Mouse (Mus musculus): Measurements from ENCODE around the gene Defb25. TPM values are rescaled to one million over a fixed set of nuclear protein-coding genes. Genes with fewer than 3 reads are reported as not detected.
"Not testable (repeated sequence)": the region's sequence is repeated elsewhere in the genome, so short reads cannot be mapped to it uniquely, and the experiment has no call there.

The Defb25 gene
- not detected in 2 replicates for polyA plus RNA-seq (2015; fragmentation: Nextera tagmentation; extraction: Ambion mirVana)

DNA sequence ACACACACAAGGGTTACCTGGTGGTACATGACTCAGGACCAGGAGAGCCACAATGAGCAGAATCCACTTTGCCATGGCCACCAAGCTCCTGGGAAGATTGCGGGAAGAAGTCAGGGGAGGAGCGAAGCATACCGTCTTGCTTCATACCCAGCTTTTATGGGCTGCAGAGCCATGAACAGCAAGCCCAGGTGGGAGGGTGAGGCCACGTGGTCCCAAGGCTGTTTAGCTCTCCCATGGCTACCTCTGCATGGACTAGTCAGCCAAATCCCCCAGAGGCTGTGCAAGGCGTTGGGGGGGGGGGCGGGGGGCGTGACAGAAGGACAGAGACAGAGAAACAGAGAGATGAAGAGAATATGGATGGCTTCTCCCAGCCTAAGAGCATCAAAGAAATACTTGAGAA lies at the start of gene Defb25:
Gene Defb25, minus strand, starts transcription at position 101 of the 400 bp plus-strand sequence.
- ATAC-seq (ENCODE audit: low read depth) = no peak
- Histone ChIP-seq H3K36me3 (ENCODE audit: control insufficient read depth, insufficient read depth) (no peaks in the 10 kb centered on the region), H3K4me2 (ENCODE audit: low read depth, low read length) (no peak within 1 kb of the TSS), H3K9me3 (replicated peaks; ENCODE audit: control insufficient read depth, low read length) (no peaks in the 10 kb centered on the region), H3K27ac (ENCODE audit: low read length) (no peak within 1 kb of the TSS), H3K27me3 (ENCODE audit: control insufficient read depth, insufficient read depth, low read depth, low read length) (peaks cover 23% of the 10 kb centered on the region), H3K9ac (ENCODE audit: low read depth, low read length) (no peak within 1 kb of the TSS), H3K4me3 (ENCODE audit: low read depth, low read length) (no peak within 1 kb of the TSS), H3K4me1 (ENCODE audit: control insufficient read depth, low read depth, low read length) (peaks cover 3% of the 10 kb centered on the region)
- WGBS (ENCODE audit: insufficient replicate concordance) = 61% methylated on average over 7 of the region's 7 CpGs

DNA sequence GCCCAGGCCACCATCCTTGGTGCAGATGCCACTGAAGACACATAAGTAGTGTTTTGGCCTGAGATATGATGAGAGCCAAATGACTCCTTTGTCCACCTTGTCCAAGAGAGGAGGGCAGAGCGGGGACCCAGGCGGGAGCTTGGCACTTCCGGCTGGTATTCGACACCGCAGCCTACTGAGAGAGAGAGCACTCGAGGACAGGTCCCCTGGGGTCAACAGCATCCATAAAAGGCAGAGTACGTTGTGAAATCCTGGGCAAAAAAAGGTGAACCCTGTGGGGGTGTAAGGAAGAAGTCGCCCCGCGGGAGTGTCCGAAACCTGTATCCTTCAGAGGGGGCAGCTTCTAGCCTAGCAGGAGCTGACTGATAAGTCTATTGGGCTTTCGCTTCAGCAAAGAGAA lies 49.3 kb upstream of the Defb25 start:
- H3K27me3 ChIP-seq (ENCODE audit: control insufficient read depth, insufficient read depth, low read depth, low read length) = no peaks in the 10 kb centered on the region
- 68% methylated on average over 12 of the region's 12 CpGs for WGBS (ENCODE audit: insufficient replicate concordance)
- H3K4me3 ChIP-seq (ENCODE audit: low read depth, low read length) = 0 out of 2 replicates have a peak overlapping the region, but pooled peaks have one; percentile 2
- peak overlapping the region; percentile 59; the same call in 1 of the 2 replicates for H3K27ac ChIP-seq (ENCODE audit: low read length)
- H3K36me3 ChIP-seq (ENCODE audit: control insufficient read depth, insufficient read depth) = peaks cover 10% of the 10 kb centered on the region
- no peak for ATAC-seq (ENCODE audit: low read depth)
- H3K9ac ChIP-seq (ENCODE audit: low read depth, low read length) = no peak overlapping the region
- H3K9me3 ChIP-seq (replicated peaks; ENCODE audit: control insufficient read depth, low read length) = no peaks in the 10 kb centered on the region
- peaks cover 33% of the 10 kb centered on the region for H3K4me1 ChIP-seq (ENCODE audit: control insufficient read depth, low read depth, low read length)
- peak overlapping the region; percentile 77 for H3K4me2 ChIP-seq (ENCODE audit: low read depth, low read length)

DNA sequence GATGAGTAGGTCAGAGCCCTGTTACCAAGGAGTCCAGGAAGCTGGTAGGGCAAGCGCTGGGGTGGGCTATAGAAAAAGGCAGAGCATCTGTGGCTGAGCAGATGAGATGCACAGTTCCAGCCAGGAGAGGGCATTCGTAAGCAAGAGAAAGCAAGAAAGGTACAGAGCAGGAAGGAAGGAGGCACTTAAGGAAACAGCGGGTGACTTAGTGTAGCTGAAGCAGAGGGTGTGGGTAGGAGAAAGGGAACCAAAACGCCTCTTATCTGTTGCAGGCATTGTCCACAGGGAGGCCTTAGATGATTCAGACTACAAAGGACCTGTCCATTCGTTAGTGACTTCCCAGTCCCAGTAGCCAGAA lies 48.8 kb upstream of the Defb25 start:
- Histone ChIP-seq H3K4me3 (ENCODE audit: low read depth, low read length) (peak overlapping the region; percentile 82), H3K4me1 (ENCODE audit: control insufficient read depth, low read depth, low read length) (peaks cover 33% of the 10 kb centered on the region), H3K9ac (ENCODE audit: low read depth, low read length) (peak overlapping the region; percentile 24; the same call in 1 of the 2 replicates), H3K27me3 (ENCODE audit: control insufficient read depth, insufficient read depth, low read depth, low read length) (no peaks in the 10 kb centered on the region), H3K9me3 (replicated peaks; ENCODE audit: control insufficient read depth, low read length) (no peaks in the 10 kb centered on the region), H3K4me2 (ENCODE audit: low read depth, low read length) (peak overlapping the region; percentile 77), H3K36me3 (ENCODE audit: control insufficient read depth, insufficient read depth) (peaks cover 10% of the 10 kb centered on the region), H3K27ac (ENCODE audit: low read length) (peak overlapping the region; percentile 59)
- WGBS (ENCODE audit: insufficient replicate concordance) = 9% methylated on average over 5 of the region's 5 CpGs
- 0 out of 2 replicates have a peak, but pooled peaks have one; percentile 35 for ATAC-seq (ENCODE audit: low read depth)

DNA sequence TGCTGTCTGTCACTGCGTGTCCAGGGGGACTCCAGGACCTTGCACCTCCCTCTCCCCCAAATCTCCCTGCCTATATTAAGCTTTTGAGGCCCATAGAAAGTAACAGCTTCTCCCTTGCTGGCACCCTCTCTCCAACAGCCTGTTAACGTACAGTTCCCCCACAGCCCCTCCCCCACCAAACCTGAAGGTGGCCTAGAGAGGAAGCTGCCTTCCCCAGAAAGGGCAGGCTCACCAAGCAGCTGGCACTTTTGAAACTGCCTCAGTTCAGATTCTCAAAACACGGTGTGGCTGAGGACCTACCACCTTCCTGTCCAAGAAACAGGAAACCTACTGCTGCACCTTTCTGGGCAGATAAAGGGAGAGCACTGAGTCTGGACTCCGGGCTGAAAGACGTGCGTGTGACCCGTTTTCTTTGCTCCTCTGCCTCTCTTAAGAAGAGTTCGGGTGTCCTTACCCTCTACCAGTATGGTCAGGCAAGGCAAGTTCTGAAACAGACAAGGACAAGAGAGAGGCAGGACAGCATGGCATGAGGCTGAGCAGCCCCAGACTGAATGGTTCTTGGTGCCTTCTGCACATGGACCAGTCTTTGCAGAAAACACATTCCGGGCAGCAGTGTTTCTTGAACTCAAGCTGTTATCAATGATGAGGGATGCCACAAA lies 48.3 kb upstream of the Defb25 start:
- H3K4me3 ChIP-seq (ENCODE audit: low read depth, low read length) = peak overlapping the region; percentile 82
- peak overlapping the region; percentile 59 for H3K27ac ChIP-seq (ENCODE audit: low read length)
- peaks cover 33% of the 10 kb centered on the region for H3K4me1 ChIP-seq (ENCODE audit: control insufficient read depth, low read depth, low read length)
- H3K27me3 ChIP-seq (ENCODE audit: control insufficient read depth, insufficient read depth, low read depth, low read length) = no peaks in the 10 kb centered on the region
- ATAC-seq (ENCODE audit: low read depth) = no peak
- WGBS (ENCODE audit: insufficient replicate concordance) = 17% methylated on average over 9 of the region's 9 CpGs
- peaks cover 10% of the 10 kb centered on the region for H3K36me3 ChIP-seq (ENCODE audit: control insufficient read depth, insufficient read depth)
- H3K9me3 ChIP-seq (replicated peaks; ENCODE audit: control insufficient read depth, low read length) = no peaks in the 10 kb centered on the region
- H3K4me2 ChIP-seq (ENCODE audit: low read depth, low read length) = peak overlapping the region; percentile 77
- peak overlapping the region; percentile 76 for H3K9ac ChIP-seq (ENCODE audit: low read depth, low read length)

DNA sequence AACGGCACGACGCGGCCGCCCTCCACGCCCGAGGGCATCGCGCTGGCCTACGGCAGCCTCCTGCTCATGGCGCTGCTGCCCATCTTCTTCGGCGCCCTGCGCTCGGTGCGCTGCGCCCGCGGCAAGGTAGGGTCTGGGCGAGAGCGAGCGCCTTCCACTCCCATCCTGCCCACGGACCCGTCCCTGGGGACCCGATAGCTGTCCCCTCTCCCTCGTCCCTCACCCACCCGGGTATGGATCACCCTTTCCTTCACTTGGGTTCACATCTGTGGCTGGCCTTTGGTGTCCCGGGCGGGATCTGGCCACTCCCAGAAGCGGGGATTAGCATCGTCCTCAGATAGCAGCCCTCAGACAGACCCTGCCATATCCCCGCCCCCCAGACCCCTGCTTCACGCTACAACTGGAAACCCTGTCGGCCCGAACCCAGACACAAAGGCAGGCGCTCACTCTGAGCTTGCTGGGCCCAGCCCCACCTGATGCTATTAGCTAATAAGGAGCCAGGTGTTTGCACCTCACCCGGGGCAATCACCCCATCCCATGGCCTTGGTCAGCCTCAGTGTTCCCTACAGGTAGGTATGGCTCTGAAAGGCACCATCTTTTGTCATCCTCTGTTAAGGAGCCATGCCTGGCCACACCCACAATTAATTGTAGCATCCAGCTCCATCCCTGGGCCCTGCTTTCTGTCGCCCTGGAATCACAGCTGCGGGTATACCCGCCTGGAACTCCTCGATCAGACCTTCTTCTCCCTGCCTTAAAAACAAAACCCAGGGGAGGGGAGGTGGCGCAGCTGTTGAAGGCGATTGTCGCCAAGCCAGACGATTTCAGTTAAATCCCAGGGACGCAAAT lies 47.0 kb upstream of the Defb25 start:
- Histone ChIP-seq H3K27ac (ENCODE audit: low read length) (peak overlapping the region; percentile 69), H3K27me3 (ENCODE audit: control insufficient read depth, insufficient read depth, low read depth, low read length) (no peaks in the 10 kb centered on the region), H3K4me3 (ENCODE audit: low read depth, low read length) (peak overlapping the region; percentile 82), H3K36me3 (ENCODE audit: control insufficient read depth, insufficient read depth) (no peaks in the 10 kb centered on the region), H3K9me3 (replicated peaks; ENCODE audit: control insufficient read depth, low read length) (no peaks in the 10 kb centered on the region), H3K4me2 (ENCODE audit: low read depth, low read length) (peak overlapping the region; percentile 77), H3K9ac (ENCODE audit: low read depth, low read length) (peak overlapping the region; percentile 76), H3K4me1 (ENCODE audit: control insufficient read depth, low read depth, low read length) (peaks cover 31% of the 10 kb centered on the region)
- ATAC-seq (ENCODE audit: low read depth) = peak; percentile 64
- under 1% methylated on average over 46 of the region's 46 CpGs for WGBS (ENCODE audit: insufficient replicate concordance)

DNA sequence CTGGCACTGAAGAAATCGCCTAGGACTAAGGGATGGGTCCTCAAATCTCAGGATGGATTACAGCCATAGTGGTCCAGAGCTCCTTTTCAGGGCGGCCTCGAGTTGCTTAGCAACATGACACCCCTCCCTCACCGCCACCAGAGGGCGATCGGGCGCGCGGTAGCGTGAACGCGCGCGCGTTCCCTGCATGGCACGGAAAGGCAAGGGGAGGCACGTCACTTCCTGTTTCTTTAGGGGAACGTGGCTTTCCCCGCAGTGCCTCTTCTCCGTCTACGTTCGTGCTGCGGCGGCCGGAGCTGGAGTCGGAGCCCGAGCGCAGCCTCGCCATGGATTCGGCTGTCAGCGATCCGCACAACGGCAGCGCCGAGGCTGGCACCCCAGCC lies 46.4 kb upstream of the Defb25 start, which contains the start of gene H13:
Gene H13, plus strand, starts transcription at position 206 of the 383 bp plus-strand sequence.
- Histone ChIP-seq H3K27me3 (ENCODE audit: control insufficient read depth, insufficient read depth, low read depth, low read length) (no peaks in the 10 kb centered on the region), H3K4me3 (ENCODE audit: low read depth, low read length) (peak within 1 kb of the TSS; percentile 82), H3K27ac (ENCODE audit: low read length) (peak within 1 kb of the TSS; percentile 69), H3K4me2 (ENCODE audit: low read depth, low read length) (peak within 1 kb of the TSS; percentile 77), H3K4me1 (ENCODE audit: control insufficient read depth, low read depth, low read length) (peaks cover 31% of the 10 kb centered on the region), H3K36me3 (ENCODE audit: control insufficient read depth, insufficient read depth) (no peaks in the 10 kb centered on the region), H3K9ac (ENCODE audit: low read depth, low read length) (peak within 1 kb of the TSS; percentile 76), H3K9me3 (replicated peaks; ENCODE audit: control insufficient read depth, low read length) (no peaks in the 10 kb centered on the region)
- ATAC-seq (ENCODE audit: low read depth) = peak; percentile 82
- under 1% methylated on average over 35 of the region's 35 CpGs for WGBS (ENCODE audit: insufficient replicate concordance)

DNA sequence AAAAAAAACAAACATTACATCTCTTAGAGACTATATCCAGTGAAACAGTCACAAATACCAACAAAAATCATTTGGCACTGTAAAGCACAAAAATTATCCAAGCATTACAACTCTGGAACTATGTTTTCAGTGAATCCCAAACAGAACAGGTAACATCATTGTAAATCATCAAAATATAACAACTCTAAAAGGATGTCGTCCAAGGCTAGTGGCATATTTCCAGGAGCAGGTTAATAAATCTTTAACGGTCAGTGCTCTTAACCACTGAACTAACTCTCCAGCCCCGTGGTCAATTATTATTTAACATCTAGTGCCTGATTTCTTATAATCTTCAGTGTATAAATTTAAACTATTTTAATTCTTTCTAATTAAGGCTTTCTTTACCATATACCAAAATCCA lies 43.3 kb upstream of the Defb25 start:
- H3K9ac ChIP-seq (ENCODE audit: low read depth, low read length); H3K9me3 ChIP-seq (replicated peaks; ENCODE audit: control insufficient read depth, low read length); H3K27ac ChIP-seq (ENCODE audit: low read length); H3K36me3 ChIP-seq (ENCODE audit: control insufficient read depth, insufficient read depth); H3K27me3 ChIP-seq (ENCODE audit: control insufficient read depth, insufficient read depth, low read depth, low read length); H3K4me3 ChIP-seq (ENCODE audit: low read depth, low read length); H3K4me2 ChIP-seq (ENCODE audit: low read depth, low read length); ATAC-seq (ENCODE audit: low read depth): not testable (repeated sequence)
- H3K4me1 ChIP-seq (ENCODE audit: control insufficient read depth, low read depth, low read length) = peaks cover 17% of the 10 kb centered on the region
- 66% methylated on average over 3 of the region's 3 CpGs for WGBS (ENCODE audit: insufficient replicate concordance)

DNA sequence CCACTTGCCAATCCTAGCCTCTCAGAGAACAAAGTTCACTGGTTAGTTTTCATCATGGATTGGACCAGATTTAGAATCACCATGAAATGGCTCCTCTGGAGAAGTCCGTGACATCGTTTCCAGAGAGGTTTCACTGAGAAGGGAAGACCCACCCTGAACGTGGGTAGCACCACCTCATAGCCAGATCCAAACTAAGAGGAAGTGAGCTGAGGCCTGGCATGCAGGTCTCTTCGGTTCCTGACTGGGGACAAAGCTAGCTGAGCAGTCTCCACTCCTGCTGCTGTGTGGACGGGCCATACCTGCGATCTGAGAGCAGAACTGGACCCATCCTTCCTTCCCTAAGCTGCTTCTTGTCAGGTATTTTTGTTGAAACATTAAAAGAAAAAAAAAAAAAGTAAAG lies 38.3 kb upstream of the Defb25 start:
- no peak overlapping the region for H3K9ac ChIP-seq (ENCODE audit: low read depth, low read length)
- H3K36me3 ChIP-seq (ENCODE audit: control insufficient read depth, insufficient read depth) = no peaks in the 10 kb centered on the region
- H3K4me3 ChIP-seq (ENCODE audit: low read depth, low read length) = no peak overlapping the region
- 45% methylated on average over 6 of the region's 6 CpGs for WGBS (ENCODE audit: insufficient replicate concordance)
- H3K27ac ChIP-seq (ENCODE audit: low read length) = no peak overlapping the region
- ATAC-seq (ENCODE audit: low read depth) = no peak
- H3K4me1 ChIP-seq (ENCODE audit: control insufficient read depth, low read depth, low read length) = no peaks in the 10 kb centered on the region
- no peaks in the 10 kb centered on the region for H3K9me3 ChIP-seq (replicated peaks; ENCODE audit: control insufficient read depth, low read length)
- no peaks in the 10 kb centered on the region for H3K27me3 ChIP-seq (ENCODE audit: control insufficient read depth, insufficient read depth, low read depth, low read length)
- H3K4me2 ChIP-seq (ENCODE audit: low read depth, low read length) = no peak overlapping the region

DNA sequence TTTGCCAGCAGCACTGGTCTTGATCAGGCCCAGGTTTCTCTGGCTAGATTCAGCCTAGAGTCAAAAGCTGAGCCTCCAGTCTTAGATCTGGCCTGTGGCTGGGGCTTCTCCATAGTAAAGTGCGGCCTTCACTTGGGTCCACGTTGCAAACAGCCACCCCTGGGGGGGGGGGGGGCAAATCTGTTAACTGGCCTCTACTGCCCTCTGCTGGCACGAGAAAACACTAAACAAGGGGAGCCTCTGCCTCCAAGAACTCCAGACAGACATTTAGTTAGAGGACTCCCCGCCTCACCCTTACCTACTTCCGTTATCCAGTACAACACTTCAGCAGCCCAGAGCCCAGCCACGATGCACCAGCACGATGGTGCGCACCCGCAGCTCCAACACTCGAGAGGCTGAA lies 34.5 kb upstream of the Defb25 start:
- Histone ChIP-seq H3K27me3 (ENCODE audit: control insufficient read depth, insufficient read depth, low read depth, low read length) (no peaks in the 10 kb centered on the region), H3K9ac (ENCODE audit: low read depth, low read length) (no peak overlapping the region), H3K27ac (ENCODE audit: low read length) (no peak overlapping the region), H3K9me3 (replicated peaks; ENCODE audit: control insufficient read depth, low read length) (no peaks in the 10 kb centered on the region), H3K4me3 (ENCODE audit: low read depth, low read length) (no peak overlapping the region), H3K4me2 (ENCODE audit: low read depth, low read length) (no peak overlapping the region), H3K4me1 (ENCODE audit: control insufficient read depth, low read depth, low read length) (no peaks in the 10 kb centered on the region), H3K36me3 (ENCODE audit: control insufficient read depth, insufficient read depth) (no peaks in the 10 kb centered on the region)
- 45% methylated on average over 10 of the region's 10 CpGs for WGBS (ENCODE audit: insufficient replicate concordance)
- no peak for ATAC-seq (ENCODE audit: low read depth)

All from liver, embryonic 16.5 days (tissue).